Mouse (Mus musculus): Measurements from ENCODE around the gene Nmrk1.
A peak's percentile ranks its signal among the peaks of the same experiment; 100 is the strongest.

Gene Nmrk1

DNA sequence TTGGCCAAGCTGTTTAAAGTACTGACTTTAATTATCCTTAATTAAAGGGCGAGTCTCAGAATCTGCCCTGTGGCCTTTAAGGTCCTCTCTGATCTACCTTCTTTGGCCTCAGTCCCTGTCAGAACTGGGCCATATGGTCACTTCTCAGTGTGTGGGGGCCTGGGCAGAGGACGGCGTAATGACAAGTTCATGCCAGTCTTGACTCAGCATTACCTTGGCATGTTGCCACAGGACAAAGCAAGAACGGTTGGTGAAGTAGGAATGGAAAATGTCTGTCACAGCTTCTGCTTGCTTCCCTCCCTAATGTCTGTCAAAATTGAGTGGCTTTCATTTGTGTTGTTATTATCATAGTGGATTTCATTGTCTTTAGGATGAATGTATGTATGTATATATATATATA, 20.8 kb downstream of the Nmrk1 start:
- peak; percentile 31 for DNase-seq (ENCODE audit: low spot score)

DNA sequence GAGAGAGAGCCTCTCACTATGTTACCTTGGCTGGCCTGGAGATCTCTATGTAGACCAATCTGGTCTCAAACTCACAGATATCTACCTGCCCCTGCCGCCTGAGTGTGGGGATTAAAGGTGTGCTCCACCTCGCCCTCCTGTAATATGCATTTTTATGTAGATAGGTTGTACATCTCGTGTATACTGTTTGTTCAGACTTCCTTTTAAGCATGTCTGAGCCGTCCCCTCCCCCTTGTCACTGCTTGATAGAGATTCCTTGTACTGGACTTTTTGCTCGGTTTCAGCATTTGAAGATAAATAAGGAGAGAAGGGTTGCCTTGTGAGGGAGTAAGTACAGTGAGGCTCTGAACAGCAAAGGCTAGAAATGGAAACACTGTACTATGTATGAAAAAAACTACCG, 21.3 kb downstream of the Nmrk1 start:
- no peak for DNase-seq (ENCODE audit: low spot score)

DNA sequence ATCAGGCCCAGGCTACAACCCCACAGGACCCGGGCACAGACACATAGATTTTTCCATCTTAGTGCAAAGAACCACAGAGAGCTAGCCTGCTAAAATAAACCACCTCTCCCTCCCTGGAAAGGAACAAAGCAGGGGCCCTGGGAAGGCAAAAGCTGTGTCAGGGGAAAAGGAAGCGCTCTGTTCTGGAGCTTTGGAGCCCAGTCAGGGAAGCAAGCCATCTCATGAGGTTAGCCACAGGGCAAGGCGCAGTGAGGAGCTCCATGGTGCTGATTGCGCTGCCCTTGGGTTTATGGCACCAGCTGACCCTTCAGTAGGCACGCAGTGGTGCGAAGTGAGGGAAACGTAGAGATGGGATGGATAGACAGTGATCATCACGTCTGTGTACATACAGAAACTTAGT, 22.6 kb downstream of the Nmrk1 start:
- peak; percentile 10 for DNase-seq (ENCODE audit: low spot score)

DNA sequence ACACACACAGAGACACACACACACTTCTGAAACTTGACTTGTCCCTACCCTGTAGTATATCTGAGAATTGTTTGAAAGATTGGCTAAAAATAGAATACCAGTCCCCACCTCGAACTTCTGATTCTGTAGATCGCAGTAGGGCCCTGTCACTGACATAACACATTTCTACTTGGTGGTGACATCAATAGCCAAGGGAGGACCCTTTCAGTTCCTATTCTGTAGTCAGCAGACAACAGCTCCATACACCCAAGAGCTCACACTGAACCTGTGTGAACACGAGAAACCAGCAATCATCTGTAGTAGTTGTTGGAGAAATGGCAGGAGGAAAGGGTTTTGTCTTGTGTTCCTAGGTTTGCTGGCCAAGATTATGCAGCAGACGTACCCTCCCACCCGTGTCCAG, 23.2 kb downstream of the Nmrk1 start:
- no peak for DNase-seq (ENCODE audit: low spot score)

DNA sequence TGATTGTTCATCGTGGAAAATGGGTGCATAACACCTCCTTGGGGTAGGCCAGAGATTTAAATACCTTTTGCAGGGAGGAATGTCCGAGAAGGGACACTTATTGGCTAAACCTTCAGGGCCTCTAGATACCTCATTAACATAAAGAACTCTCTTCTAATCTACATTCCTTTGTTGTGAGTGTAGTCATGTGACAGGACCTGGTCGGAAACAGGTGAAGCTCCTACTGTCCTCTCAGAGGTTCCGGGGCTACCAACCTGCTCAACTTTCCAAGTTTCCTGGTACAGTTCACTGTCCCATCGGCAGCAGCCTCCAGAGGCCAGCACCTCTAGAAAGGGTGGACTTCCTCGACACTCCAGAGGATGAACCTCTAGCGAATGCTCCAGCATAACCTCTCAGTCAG, 24.2 kb downstream of the Nmrk1 start:
- no peak for DNase-seq (ENCODE audit: low spot score)

DNA sequence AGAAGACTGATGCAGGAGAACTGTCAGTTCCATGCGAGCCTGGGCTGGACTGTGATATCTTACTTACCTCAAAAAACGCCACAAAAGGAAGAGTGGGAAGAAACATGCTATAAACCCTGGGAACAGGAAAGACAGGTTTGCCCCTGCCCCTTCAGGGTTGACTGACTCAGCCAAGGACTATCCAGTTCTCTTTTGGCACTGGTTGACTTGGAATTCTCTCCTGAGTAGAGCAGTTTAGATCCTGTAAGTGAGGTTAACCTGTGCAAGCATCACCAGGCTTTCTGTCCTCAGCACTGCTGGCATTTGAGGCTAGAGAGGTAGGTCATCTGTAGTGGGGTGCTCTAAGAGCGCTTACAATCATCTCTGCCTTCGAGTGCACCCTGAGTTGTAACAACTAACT, 26.7 kb downstream of the Nmrk1 start:
- DNase-seq (ENCODE audit: low spot score): peak; percentile 29

DNA sequence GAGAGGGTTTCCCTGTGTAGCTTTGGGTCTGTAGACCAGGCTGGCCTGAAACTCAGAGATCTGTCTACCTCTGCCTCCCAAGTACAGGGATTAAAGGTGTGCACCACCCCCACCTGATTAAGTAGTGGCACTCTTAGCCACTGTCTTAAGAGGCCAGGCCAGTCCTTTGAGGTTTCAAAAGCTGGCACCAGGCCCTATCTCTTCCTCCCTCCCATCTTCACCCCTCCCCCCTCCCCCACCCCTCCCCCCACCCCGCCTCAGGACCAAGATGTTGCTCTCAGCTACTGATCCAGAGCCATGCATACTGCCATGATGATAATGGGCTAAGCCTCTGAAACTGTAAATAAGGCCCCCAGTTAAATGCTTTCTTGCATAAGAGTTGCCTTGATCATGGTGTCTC, 27.6 kb downstream of the Nmrk1 start:
- no peak for DNase-seq (ENCODE audit: low spot score)

DNA sequence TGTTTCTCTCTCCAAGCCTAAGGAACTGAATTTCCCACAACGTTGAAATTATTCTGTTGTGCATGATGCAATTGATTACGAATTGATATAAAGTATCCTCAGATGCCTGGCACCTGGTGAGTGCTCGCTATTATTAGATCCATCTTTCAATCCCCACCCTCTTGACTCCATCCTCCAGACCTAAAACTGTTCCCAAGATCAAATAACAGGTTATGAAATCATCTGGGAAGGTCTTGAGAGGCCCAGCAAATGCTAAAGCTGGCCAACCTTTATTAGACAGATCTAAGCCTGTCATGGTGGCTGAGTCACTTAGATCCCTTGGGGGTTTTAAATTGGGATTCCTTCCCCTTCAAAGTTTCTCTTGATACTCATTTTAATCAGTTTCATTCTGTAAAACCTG, 28.7 kb downstream of the Nmrk1 start:
- no peak for DNase-seq (ENCODE audit: low spot score)

DNA sequence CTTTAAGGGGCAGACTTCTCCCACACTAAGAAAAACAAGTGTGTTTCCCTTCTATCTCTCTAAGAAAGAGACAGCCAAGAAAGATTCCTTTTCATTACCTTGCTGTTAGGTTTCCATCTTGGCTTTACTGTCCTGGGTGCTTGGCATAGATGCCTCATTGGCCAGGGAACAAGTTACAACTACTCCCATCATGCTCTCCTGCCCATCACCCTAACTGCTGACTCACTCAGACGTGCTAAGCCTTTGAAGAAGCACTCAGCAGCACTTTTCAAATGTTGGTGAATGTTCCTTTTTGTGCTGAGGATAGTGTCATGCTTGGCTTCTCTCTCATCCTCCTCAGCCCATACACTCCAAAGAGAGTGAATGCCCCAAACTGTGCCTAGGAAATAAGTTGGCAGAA, 29.9 kb downstream of the Nmrk1 start:
- DNase-seq (ENCODE audit: low spot score): no peak

DNA sequence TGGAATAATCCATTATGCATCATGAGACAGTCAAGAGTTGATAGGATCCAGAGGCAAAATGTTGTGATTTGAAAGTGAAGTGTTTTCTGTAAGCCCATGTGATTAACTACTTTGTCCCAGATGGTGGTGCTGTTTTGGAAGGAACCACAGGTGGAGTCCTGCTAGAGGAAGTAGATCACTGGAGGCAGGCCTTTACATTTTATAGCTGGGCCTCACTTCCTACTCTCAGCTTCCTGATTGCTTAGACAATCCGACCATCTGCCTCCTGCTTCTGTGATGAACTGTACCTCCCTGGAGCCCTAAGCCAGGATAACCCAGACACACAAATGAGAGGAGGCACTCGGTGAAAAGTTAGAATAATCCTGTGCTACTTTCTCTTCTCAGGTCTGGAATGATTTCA, 32.2 kb downstream of the Nmrk1 start:
- DNase-seq (ENCODE audit: low spot score): no peak

DNA sequence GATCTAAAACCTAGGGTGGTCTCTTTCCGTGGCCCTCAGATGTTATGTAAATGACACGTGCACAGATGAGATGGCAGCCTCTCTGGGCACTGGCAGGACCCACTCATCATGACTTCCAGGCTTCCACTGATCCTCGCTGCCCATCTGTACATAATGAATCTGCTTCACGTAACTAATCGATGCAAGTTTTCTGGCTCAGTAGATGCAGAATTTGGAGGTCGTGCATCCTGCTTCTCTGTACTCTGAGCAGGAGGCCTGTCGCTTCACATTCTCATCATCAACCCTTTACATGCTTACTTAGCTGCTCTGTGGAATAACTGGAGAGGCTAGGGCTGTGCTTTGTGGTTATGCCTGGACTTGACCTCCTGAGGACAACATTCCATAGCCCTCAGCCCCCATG, 35.2 kb downstream of the Nmrk1 start:
- DNase-seq (ENCODE audit: low spot score): no peak

DNA sequence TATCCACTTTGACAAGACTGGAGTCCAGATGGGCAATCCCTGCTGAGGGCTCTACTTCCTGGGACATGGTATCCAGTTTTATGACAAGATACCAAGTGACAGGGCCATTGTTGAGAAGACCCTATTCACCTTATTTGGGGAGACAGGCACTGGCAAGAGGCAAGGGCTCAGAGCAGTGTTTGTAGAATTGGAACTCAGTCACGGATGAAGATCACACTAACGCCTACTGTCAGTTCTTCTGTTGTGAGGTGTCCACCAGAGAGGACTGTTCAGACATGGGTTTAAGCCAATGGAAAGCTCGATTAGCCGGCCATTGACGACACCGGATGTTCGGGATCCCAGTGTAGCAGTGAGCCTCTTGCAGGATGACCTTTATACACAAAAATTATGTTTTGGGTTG, 37.8 kb downstream of the Nmrk1 start:
- no peak for DNase-seq (ENCODE audit: low spot score)

DNA sequence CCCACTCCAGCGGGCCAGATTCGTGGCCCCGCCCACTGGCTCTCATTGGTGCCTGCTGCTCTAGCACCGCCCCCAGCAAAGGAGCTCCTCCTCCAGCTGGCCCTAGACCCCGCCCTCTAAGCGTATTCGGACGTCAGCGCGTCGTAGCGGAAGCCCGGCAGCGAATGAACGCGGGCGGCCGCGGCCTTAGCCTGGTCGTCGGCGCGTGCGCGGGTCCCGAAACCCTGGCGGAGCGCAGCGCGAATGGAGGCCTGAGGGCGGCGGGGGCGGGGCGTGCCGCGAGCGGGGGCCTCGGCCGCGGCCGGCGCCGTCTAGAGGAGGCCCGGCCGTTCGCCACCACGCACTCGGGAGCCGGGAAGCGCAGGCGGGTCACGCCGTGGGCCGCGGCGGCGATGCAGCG, 38.9 kb downstream of the Nmrk1 start, which contains the start of gene Carnmt1:
Gene Carnmt1, plus strand, starts transcription at position 157 of the 400 bp plus-strand sequence.
- peak; percentile 99 for DNase-seq (ENCODE audit: low spot score)

DNA sequence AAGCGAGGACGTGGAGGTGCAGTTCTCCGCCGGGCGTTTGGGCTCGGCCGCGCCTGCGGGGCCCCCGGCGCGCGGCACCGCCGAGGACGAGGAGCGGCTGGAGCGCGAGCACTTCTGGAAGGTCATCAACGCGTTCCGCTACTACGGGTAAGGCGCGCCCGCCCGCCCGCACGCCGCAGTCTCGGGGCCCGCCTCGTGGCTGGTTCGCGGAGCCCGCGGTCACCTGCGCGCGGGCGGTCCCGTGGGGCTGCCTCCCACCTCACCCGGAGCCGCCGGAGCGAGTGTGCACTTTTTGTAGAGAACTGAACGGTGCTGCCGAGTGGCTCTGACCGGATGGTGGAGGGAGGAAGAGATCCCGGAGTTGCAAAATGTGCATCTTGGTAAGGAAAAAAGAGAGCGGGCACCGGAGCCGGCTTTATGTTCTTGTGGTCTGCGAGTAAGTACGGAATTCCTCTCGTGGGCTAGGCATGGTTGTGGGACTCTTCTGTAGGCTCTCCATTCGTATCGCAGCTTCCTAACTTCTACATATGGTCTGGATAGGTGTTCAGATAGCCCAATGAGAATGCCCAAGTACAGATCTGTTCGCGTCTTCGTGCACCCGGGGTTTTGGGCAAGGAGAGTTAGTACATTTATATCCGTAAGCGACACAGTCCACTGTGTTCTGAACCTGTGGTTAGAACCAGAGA, 39.4 kb downstream of the Nmrk1 start:
- DNase-seq (ENCODE audit: low spot score): peak; percentile 41

DNA sequence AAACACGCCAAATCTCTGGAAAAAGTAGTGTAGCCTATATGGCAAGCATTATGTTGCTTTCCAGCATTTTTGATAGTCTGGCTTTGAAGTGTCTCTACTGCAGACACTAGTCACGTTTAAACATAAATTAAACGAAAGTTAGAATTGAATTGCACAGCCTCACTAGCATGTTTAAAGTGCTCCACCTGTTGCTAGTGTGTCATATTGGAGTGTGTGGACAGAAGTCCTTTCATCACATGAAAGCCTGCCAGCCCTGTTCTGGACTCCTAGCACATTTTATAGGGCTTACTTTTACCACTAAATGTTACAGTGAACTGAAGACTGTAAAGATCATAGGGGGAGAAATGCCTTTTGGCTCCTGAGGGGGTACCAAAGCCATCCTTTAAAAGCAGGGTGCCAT, 40.7 kb downstream of the Nmrk1 start:
- DNase-seq (ENCODE audit: low spot score): no peak

DNA sequence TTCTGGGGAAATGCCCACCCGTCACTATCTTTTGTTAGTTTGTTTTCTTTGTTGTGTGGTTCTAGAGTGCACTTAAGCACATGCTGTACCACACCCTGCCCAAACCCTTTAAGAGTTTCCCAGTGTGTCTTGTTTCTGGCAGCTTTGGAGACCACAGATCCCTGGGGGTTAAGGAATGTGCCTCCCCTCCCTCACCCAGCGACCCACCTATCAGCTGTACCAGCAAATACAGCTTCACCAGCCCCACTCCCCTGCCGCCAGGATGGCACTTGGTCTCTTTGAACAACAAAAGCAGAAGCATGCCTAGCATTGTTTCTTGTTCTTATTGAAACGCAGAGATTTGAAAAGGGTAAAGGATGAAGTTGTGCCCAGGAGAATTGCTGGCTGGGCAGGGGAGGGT, 41.4 kb downstream of the Nmrk1 start:
- no peak for DNase-seq (ENCODE audit: low spot score)

DNA sequence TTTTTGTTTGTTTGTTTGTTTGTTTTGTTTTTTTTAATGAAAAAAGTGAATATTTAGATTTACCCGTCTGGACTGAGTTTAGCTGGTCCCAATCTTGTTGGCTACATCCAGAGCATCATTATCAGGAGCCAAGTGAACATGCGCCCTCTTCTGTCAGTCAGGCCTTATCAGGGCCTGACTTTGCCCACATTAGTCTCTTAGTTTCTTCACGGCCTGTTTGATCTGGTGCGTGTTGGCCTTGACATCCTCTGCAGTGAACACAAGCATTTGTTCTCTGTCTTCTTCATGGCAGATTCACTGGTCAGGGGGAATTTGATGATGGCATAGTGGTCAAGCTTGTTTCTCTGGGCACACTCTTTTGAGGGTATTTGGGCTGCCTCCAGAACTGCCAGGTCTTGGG, 50.4 kb downstream of the Nmrk1 start:
- no peak for DNase-seq (ENCODE audit: low spot score)

DNA sequence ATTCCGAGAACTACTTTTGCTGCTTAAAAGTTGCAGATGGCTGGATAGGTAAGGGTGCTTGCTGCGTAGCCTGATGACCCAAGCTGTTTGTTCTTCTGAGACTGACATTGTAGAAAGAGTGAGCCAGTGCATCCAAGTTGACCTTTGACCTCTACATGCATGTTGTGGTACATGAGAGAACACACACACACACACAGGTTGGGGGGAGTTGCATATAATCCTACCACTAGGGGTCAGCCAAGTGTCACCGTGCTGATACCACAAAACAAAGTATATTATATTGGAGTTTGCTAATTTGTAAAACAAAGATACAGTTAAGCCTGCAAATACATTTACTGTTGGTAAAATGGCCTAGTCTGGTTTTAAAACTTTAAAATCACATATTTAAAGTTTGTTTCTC, 55.8 kb downstream of the Nmrk1 start:
- DNase-seq (ENCODE audit: low spot score): peak; percentile 27

DNA sequence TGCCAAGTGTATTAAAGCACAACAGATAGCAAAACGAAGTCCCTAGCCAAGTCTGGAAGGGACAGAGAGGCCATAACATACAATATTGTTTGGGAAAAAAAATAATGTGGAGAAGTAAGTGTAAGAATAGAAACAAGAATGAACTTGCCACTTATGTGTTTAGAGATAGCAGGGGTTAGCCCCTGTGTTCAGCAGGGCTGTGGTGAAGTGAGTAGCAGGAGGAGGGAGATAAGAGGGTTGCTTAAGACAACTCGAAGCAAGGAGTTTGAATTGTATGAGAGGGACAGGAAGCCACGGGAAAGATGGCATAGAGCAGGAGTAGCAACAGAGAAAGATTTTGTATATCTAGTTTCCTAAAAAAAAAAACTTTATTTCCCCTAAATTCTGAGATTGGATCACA, 60.4 kb downstream of the Nmrk1 start:
- DNase-seq (ENCODE audit: low spot score): no peak

DNA sequence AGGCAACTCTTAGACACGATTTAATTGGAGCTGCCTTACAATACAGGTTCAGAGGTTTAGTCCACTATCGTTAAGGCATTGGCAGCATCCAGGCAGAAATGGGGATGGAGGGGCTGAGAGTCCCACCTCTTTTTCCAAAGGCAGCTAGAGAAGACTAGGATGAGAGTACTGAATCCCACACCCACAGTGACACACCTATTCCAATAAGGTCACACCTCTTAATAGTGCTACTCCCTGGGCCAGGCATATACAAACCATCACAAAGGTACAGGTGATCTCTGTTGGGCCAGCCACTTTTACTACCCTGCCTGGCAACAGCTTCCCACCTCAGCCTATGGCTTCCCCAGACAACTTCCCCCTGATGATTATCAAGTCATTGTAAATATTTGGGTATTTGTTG, 61.0 kb downstream of the Nmrk1 start:
- no peak for DNase-seq (ENCODE audit: low spot score)

DNA sequence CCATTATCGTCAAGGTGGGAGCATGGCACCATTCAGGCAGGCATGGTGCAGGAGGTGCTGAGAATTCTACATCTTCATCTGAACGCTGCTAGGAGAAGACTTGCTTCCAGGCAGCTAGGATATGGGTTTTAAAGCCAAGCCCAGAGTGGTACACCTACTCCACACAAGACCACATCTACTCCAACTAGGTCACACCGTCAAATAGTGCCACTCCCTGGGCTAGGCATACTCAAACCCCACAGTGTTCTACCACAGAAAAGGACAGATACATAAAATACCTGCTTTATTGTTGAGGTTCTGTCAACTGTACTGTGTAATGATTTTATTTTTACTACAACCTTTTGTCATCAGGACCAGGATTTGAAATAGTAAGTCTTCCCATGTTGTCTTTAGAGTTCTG, 63.4 kb downstream of the Nmrk1 start:
- no peak for DNase-seq (ENCODE audit: low spot score)

DNA sequence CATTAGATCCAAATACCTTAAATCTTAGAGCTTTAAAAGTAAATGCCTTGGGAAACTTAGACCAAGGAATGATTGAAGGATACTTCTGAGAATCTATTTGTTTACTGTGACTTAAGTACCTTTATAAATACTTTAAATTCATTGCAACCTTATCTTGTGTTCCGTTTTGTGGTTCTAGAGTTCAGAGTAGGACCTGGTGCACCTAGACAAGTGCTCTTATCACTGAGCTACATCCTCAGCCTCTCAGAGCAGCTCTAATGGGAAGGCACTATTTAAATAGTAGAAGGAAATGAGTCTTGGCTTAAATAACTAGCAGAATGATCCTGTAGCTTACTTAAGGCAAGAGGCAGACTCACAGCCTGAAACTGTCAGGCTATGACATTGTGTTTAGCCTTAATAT, 63.8 kb downstream of the Nmrk1 start:
- no peak for DNase-seq (ENCODE audit: low spot score)

Data from urinary bladder, postnatal 14 days (tissue).